Mouse (Mus musculus) activated CD4-positive, CD25-positive, alpha-beta regulatory T cell, adult 9 weeks (primary cell): Measurements from ENCODE around the gene Drp2. TPM values are rescaled to one million over a fixed set of nuclear protein-coding genes. Genes with fewer than 3 reads are reported as not detected.

Experiments used
- polyA plus RNA-seq: library from polyadenylated mRNA; unstranded; fragments of 100-300 nt; shearing (Covaris generic); gene quantifications from one replicate; pipeline ENCODE4 v1.2.1, GENCODE M21; 2017

Gene Drp2
- polyA plus RNA-seq, result not detected

DNA sequence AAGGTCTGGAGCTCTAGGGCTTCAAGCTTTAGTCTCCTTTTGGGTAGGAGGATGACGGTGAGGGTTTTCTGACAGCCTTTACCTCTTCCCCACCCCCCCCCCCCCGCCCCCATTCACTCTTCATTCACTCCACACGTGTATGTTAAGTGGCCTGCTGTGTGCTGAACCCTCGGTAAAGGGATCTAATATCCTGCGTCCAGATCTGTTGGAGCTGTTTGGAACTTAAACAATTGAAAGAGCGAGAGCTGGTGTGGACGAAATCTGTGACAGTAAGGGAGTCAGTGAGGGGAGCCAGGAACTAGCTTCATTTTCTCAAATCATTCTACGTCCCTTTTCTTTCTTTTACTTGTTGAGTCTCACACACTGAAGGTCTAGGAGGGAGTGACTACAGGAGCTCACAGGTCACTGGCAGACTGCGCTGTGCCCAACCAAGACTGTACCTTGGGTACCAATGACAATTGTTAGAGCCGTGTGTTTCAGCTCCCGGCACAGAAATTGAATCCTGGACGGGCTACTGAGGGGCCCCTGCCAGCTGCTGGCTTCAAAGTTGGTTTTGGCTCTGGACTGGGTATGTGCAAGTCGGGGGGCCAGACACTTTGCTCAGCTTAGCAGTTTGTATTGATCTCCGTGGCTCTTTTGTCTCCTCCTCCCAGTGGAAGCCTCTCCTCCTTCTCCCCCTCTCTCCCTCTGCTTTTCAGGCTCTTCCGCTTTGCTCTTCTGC lies at the start of gene Drp2:
Gene Drp2, plus strand, starts transcription at position 689 of the 721 bp plus-strand sequence.

DNA sequence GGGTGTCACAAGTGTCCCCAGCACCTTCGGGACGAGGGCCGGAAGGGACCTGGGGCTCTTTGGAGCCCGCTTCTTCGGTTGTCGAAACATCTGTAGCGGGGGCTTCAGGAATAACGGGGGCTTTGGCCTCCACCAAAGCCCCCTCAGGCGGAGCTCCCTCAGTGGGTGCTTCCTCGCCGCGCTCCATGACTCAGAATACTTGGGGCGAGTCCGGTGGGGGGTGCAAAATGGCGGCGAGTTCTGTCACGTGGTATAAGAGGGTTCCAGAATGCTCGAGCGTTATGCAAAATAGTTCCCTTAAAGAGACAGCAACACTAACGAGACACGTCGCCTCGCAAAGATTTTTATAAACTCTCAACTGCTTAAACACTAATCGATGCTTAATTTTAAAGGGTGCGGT lies 71.9 kb downstream of the Drp2 start, which contains the start of gene Taf7l:
Gene Taf7l, minus strand, starts transcription at position 201 of the 400 bp plus-strand sequence.

Other genes with a start within 250 kb of the Drp2 start
- 1.5 TPM for gene Xkrx, start 242.5 kb upstream of the Drp2 start, polyA plus RNA-seq
- gene Arl13a, start 217.1 kb upstream of the Drp2 start, polyA plus RNA-seq, result not detected
- 0.83 TPM for gene Nox1, start 182.6 kb upstream of the Drp2 start, polyA plus RNA-seq
- 38.0 TPM for gene Trmt2b, start 127.6 kb upstream of the Drp2 start, polyA plus RNA-seq
- not detected for gene Tmem35a, start 109.3 kb upstream of the Drp2 start, polyA plus RNA-seq
- 3.2 TPM for gene Cenpi, start 96.5 kb upstream of the Drp2 start, polyA plus RNA-seq
- not detected for gene Taf7l, start 71.9 kb downstream of the Drp2 start, polyA plus RNA-seq
- gene Timm8a1, start 137.3 kb downstream of the Drp2 start, polyA plus RNA-seq, result 41.4 TPM
- gene Btk, start 179.0 kb downstream of the Drp2 start, polyA plus RNA-seq, result 1.1 TPM
- gene Rpl36a, start 181.1 kb downstream of the Drp2 start, polyA plus RNA-seq, result 358 TPM
- gene Gla, start 196.6 kb downstream of the Drp2 start, polyA plus RNA-seq, result 6.0 TPM
- 129 TPM for gene Hnrnph2, start 196.6 kb downstream of the Drp2 start, polyA plus RNA-seq